Mouse (Mus musculus) myocyte (in vitro differentiated cells): Measurements from ENCODE around the gene Gpr4.
A peak's percentile ranks its signal among the peaks of the same experiment; 100 is the strongest.

ENCODE experiments used
- POLR2A ChIP-seq: IDR thresholded peaks from one replicate; pipeline ENCODE4 v1.6.1; 2011; ENCODE audit warnings: low read depth, mild to moderate bottlenecking, control low read depth, moderate library complexity; ENCODE audit not compliant: insufficient read length
- POLR2AphosphoS2 ChIP-seq: IDR thresholded peaks from one replicate; pipeline ENCODE4 v1.6.1; 2011; ENCODE audit warnings: low read depth, control low read depth; ENCODE audit not compliant: insufficient read length

- TF ChIP-seq POLR2A (no peak), POLR2AphosphoS2 (peak; percentile 5)
Measured at GRCm38 (mm10) chr7:19245083-19245482, 32.7 kb downstream of the Gpr4 start.
